Mouse (Mus musculus) CH12.LX (cell line): ENCODE measurements at regions not wholly inside any gene's neighbourhood (a gene's known extent, or its start where the extent isn't known, plus 50 kb on each side); places are given as distances from the start of the nearest gene placed in this dataset.

ENCODE experiments used
- DNase-seq: peaks from one replicate; pipeline ENCODE4 v3.0.0-alpha.2; 2013; ENCODE audit errors: extremely low read depth
- H3K27ac ChIP-seq: 2 replicates; pipeline ENCODE4 v1.5.1; 2012; ENCODE audit warnings: low read depth, mild to moderate bottlenecking, control low read depth, moderate library complexity; ENCODE audit not compliant: insufficient read depth
- H3K27me3 ChIP-seq: replicated peaks from 2 replicates; pipeline ENCODE3; 2012; ENCODE audit warnings: inconsistent platforms
- H3K36me3 ChIP-seq, 2 experiments: replicated peaks in 1 of 2; 2 replicates each; pipeline versions ENCODE3 to v1.6.1; 2012; ENCODE audit warnings: inconsistent platforms in 1 of 2, low read length in 1 of 2, mild to moderate bottlenecking in 1 of 2, mixed read lengths in 1 of 2, moderate library complexity in 1 of 2; ENCODE audit not compliant: control insufficient read depth in 1 of 2, insufficient read depth in 1 of 2
- H3K4me1 ChIP-seq, 2 experiments: 2 replicates each; pipeline ENCODE4 v1.6.1; 2012; ENCODE audit warnings: inconsistent platforms in 1 of 2, moderate library complexity in 1 of 2; ENCODE audit not compliant: insufficient read depth in 2 of 2, control insufficient read depth in 1 of 2
- H3K4me2 ChIP-seq: 2 replicates; pipeline ENCODE4 v1.6.1; 2012; ENCODE audit warnings: low read depth, mild to moderate bottlenecking, control low read depth; ENCODE audit not compliant: poor library complexity, insufficient read depth, severe bottlenecking
- H3K4me3 ChIP-seq, 3 experiments: fragments of 150-350 bp in 1 of 3; sonication (generic) in 1 of 3; replicated peaks in 1 of 3; 2 replicates each; pipeline versions ENCODE3 to v1.5.1; 2011 to 2012; ENCODE audit warnings: low read depth in 2 of 3, low read length in 2 of 3, mild to moderate bottlenecking in 2 of 3, moderate library complexity in 2 of 3, control low read depth in 1 of 3, improper control_type of control experiment in 1 of 3, inconsistent platforms in 1 of 3, mixed read lengths in 1 of 3; ENCODE audit not compliant: poor library complexity in 1 of 3
- H3K79me2 ChIP-seq: replicated peaks from 2 replicates; pipeline ENCODE4 v1.6.1; 2012; ENCODE audit warnings: mild to moderate bottlenecking, moderate library complexity; ENCODE audit not compliant: control insufficient read depth, poor library complexity, insufficient read depth, severe bottlenecking; ENCODE audit errors: extremely low read depth
- H3K9ac ChIP-seq: 2 replicates; pipeline ENCODE4 v1.6.1; 2012; ENCODE audit warnings: low read depth, mild to moderate bottlenecking, control low read depth, moderate library complexity; ENCODE audit not compliant: insufficient read depth
- H3K9me3 ChIP-seq: replicated peaks from 2 replicates; pipeline ENCODE3; 2012; ENCODE audit warnings: low read length, inconsistent platforms, mixed read lengths
- BHLHE40 ChIP-seq: IDR thresholded peaks from 2 replicates; pipeline ENCODE4 v1.6.1; 2011; ENCODE audit warnings: mild to moderate bottlenecking, low read depth, low read length, improper control_type of control experiment
- CHD1 ChIP-seq: IDR thresholded peaks from 2 replicates; pipeline ENCODE4 v1.6.1; 2012; ENCODE audit warnings: low read depth, low read length, improper control_type of control experiment, inconsistent platforms
- CHD2 ChIP-seq: IDR thresholded peaks from 2 replicates; pipeline ENCODE4 v1.6.1; 2011; ENCODE audit warnings: low read length, improper control_type of control experiment
- E2F4 ChIP-seq: IDR thresholded peaks from 2 replicates; pipeline ENCODE4 v1.6.1; 2011; ENCODE audit warnings: low read depth, low read length, improper control_type of control experiment; ENCODE audit not compliant: insufficient replicate concordance
- ELF1 ChIP-seq: IDR thresholded peaks from 2 replicates; pipeline ENCODE4 v1.6.1; 2014; ENCODE audit warnings: low read depth, mild to moderate bottlenecking, inconsistent platforms, low read length, improper control_type of control experiment
- ETS1 ChIP-seq: conservative IDR thresholded peaks from 2 replicates; pipeline ENCODE4 v1.6.1; 2012; ENCODE audit warnings: low read depth, mild to moderate bottlenecking, inconsistent platforms, low read length, improper control_type of control experiment, moderate library complexity
- GABPA ChIP-seq: IDR thresholded peaks from 2 replicates; pipeline ENCODE4 v1.6.1; 2012; ENCODE audit warnings: low read depth, low read length, improper control_type of control experiment, inconsistent platforms; ENCODE audit not compliant: insufficient replicate concordance
- HCFC1 ChIP-seq: IDR thresholded peaks from 2 replicates; pipeline ENCODE4 v1.6.1; 2012; ENCODE audit warnings: low read depth, mild to moderate bottlenecking, inconsistent platforms, low read length, improper control_type of control experiment
- IRF4 ChIP-seq: IDR thresholded peaks from 2 replicates; pipeline ENCODE4 v1.6.1; 2014; ENCODE audit warnings: low read depth, mild to moderate bottlenecking, inconsistent platforms, low read length, improper control_type of control experiment
- JUN ChIP-seq: IDR thresholded peaks from 2 replicates; pipeline ENCODE4 v1.6.1; 2011; ENCODE audit warnings: low read depth, mild to moderate bottlenecking, low read length, improper control_type of control experiment, moderate library complexity; ENCODE audit not compliant: insufficient read depth
- JUND ChIP-seq: conservative IDR thresholded peaks from 2 replicates; pipeline ENCODE4 v1.6.1; 2011; ENCODE audit warnings: low read depth, low read length, improper control_type of control experiment
- KAT2A ChIP-seq: IDR thresholded peaks from 2 replicates; pipeline ENCODE4 v1.6.1; 2012; ENCODE audit warnings: low read length, improper control_type of control experiment, inconsistent platforms; ENCODE audit not compliant: insufficient replicate concordance
- MAFK ChIP-seq: IDR thresholded peaks from 2 replicates; pipeline ENCODE4 v1.6.1; 2011; ENCODE audit warnings: low read length, improper control_type of control experiment; ENCODE audit not compliant: insufficient replicate concordance
- MAZ ChIP-seq: IDR thresholded peaks from 2 replicates; pipeline ENCODE4 v1.6.1; 2012; ENCODE audit warnings: low read depth, mild to moderate bottlenecking, inconsistent platforms, low read length, improper control_type of control experiment, moderate library complexity
- MEF2A ChIP-seq: IDR thresholded peaks from 2 replicates; pipeline ENCODE4 v1.6.1; 2014; ENCODE audit warnings: low read depth, mild to moderate bottlenecking, inconsistent platforms, low read length, improper control_type of control experiment, borderline replicate concordance
- MYC ChIP-seq: IDR thresholded peaks from 2 replicates; pipeline ENCODE4 v1.6.1; 2011; ENCODE audit warnings: low read depth, mild to moderate bottlenecking, improper control_type of control experiment, low read length
- NELFE ChIP-seq: IDR thresholded peaks from 2 replicates; pipeline ENCODE4 v1.6.1; 2011; ENCODE audit warnings: low read depth, low read length, improper control_type of control experiment
- NRF1 ChIP-seq: IDR thresholded peaks from 2 replicates; pipeline ENCODE4 v1.6.1; 2014; ENCODE audit warnings: low read depth, mild to moderate bottlenecking, inconsistent platforms, low read length, improper control_type of control experiment, moderate library complexity
- PAX5 ChIP-seq: IDR thresholded peaks from 2 replicates; pipeline ENCODE4 v1.6.1; 2012; ENCODE audit warnings: low read length, inconsistent platforms, mixed read lengths
- POLR2AphosphoS2 ChIP-seq: IDR thresholded peaks from 2 replicates; pipeline ENCODE4 v1.6.1; 2011; ENCODE audit warnings: low read depth, low read length, improper control_type of control experiment
- RCOR1 ChIP-seq: conservative IDR thresholded peaks from 2 replicates; pipeline ENCODE4 v1.6.1; 2012; ENCODE audit warnings: low read depth, mild to moderate bottlenecking, inconsistent platforms, low read length, improper control_type of control experiment
- SIN3A ChIP-seq: IDR thresholded peaks from 2 replicates; pipeline ENCODE4 v1.6.1; 2012; ENCODE audit warnings: low read length, improper control_type of control experiment, inconsistent platforms
- TBP ChIP-seq: conservative IDR thresholded peaks from 2 replicates; pipeline ENCODE4 v1.6.1; 2011; ENCODE audit warnings: low read depth, low read length, improper control_type of control experiment
- TCF12 ChIP-seq: IDR thresholded peaks from 2 replicates; pipeline ENCODE4 v1.6.1; 2014; ENCODE audit warnings: low read depth, mild to moderate bottlenecking, inconsistent platforms, low read length, improper control_type of control experiment
- USF2 ChIP-seq: conservative IDR thresholded peaks from 2 replicates; pipeline ENCODE4 v1.6.1; 2011; ENCODE audit warnings: low read depth, low read length, improper control_type of control experiment
- ZC3H11A ChIP-seq: IDR thresholded peaks from 2 replicates; pipeline ENCODE4 v1.6.1; 2012; ENCODE audit warnings: low read depth, mild to moderate bottlenecking, inconsistent platforms, low read length, improper control_type of control experiment
- ZKSCAN1 ChIP-seq: IDR thresholded peaks from 2 replicates; pipeline ENCODE4 v1.6.1; 2012; ENCODE audit warnings: low read depth, inconsistent platforms, low read length, improper control_type of control experiment, borderline replicate concordance
- dilution Hi-C: fragments of 300-500 bp; cut with MboI; formaldehyde crosslinking; loops from 2 replicates; pipeline ENCODE4 v1.14.3; 2020; ENCODE audit warnings: low sequenced_read_pairs; ENCODE audit not compliant: extremely low pct_unique_long_range_greater_than_20kb, extremely low pct_ligation_motif_present
- in situ Hi-C: fragments of 300-500 bp; cut with MboI; formaldehyde crosslinking; loops from 3 replicates; pipeline ENCODE4 v1.14.3; 2019; ENCODE audit warnings: low sequenced_read_pairs, low pct_ligation_motif_present, low pct_unique_long_range_greater_than_20kb, mixed read lengths

DNA sequence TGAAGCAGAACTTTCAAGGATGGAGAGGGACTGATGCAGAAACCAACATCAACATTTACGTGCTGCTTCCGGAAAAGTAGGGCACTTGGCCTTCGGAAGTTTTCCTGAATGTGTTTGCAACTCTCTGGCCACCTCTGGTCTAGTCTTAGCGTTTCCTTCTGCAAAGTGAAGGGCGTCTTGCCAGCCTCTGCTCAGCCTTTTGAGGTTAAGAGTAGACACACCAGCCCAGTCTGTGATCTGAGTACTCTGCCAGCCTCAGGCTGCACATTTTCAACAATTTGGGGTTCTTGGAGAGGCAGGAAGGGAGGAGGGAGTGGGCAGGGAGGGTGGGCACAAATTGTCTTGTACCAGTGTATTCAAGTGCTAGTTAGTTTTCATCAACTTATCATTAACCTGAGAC lies 176.7 kb upstream of the Egln3 start:
- no peaks in the 10 kb centered on the region for H3K79me2 ChIP-seq
- H3K36me3 ChIP-seq, result no peaks in the 10 kb centered on the region
- no peak overlapping the region for H3K27ac ChIP-seq
- H3K9ac ChIP-seq, result no peak overlapping the region
- dilution Hi-C loops, result no loop called here
- TF ChIP-seq RCOR1 (no peak), ETS1 (no peak), GABPA (no peak), ZKSCAN1 (no peak), ELF1 (no peak), HCFC1 (no peak), TCF12 (no peak), E2F4 (no peak), POLR2AphosphoS2 (no peak), IRF4 (no peak), JUN (no peak), CHD1 (no peak), MAFK (no peak), NELFE (no peak), TBP (no peak), BHLHE40 (no peak), CHD2 (no peak), ZC3H11A (no peak), MYC (no peak), PAX5 (no peak)
- H3K9me3 ChIP-seq, result no peaks in the 10 kb centered on the region
- no peak for DNase-seq
- no peak overlapping the region for H3K4me3 ChIP-seq
- no peaks in the 10 kb centered on the region for H3K27me3 ChIP-seq
- in situ Hi-C loops, result no loop called here
- H3K4me2 ChIP-seq, result no peak overlapping the region
- H3K4me1 ChIP-seq, result no peaks in the 10 kb centered on the region

DNA sequence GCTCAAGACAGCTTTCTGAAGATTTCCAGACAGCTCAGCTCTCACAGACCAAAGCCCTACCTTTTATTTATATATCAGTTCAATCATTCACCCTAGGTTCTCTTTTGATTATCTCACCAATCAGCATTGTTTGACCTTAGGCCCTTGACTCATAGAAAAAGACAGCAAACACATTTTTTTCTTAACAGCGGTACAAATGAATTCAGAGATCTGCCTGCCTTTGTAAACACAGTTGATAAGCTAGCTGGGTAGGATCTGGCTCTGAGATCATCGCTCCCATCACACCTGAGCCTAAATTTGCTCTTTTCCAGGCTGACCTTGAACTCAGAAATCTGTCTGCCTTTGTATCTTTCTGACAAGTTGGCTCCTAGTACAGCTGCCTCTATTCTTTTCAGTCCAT lies 174.9 kb upstream of the Egln3 start:
- in situ Hi-C loops, result no loop called here
- dilution Hi-C loops, result no loop called here

More for the DNA sequence above, 174.9 kb upstream of the Egln3 start:
- no peak for TF ChIP-seq MYC
- TF ChIP-seq POLR2AphosphoS2, result no peak
- no peak for TF ChIP-seq USF2
- TF ChIP-seq TCF12, result no peak
- no peak for TF ChIP-seq NRF1
- no peak for TF ChIP-seq MAZ
- no peak for TF ChIP-seq NELFE
- no peak for TF ChIP-seq ZKSCAN1
- TF ChIP-seq E2F4, result no peak
- no peak for TF ChIP-seq SIN3A
- no peak for TF ChIP-seq ZC3H11A
- TF ChIP-seq CHD2, result no peak
- no peak for TF ChIP-seq KAT2A
- TF ChIP-seq JUND, result no peak
- TF ChIP-seq MEF2A, result no peak
- TF ChIP-seq GABPA, result no peak
- Histone ChIP-seq H3K36me3 (no peaks in the 10 kb centered on the region), H3K27ac (no peak overlapping the region), H3K9ac (no peak overlapping the region), H3K4me1 (no peaks in the 10 kb centered on the region), H3K4me3 (no peak overlapping the region), H3K27me3 (no peaks in the 10 kb centered on the region), H3K79me2 (no peaks in the 10 kb centered on the region), H3K4me2 (no peak overlapping the region), H3K9me3 (no peaks in the 10 kb centered on the region)
- DNase-seq, result no peak
